ENCODE assay signal across 29 mouse cellular contexts in genomic region chr4:32683061-32683582, GRCm38 (mm10).
"Had no signal": no experiment of that assay in that cellular context is flagged by ENCODE, and none has a peak within 500 bp of the region (broad histone marks: within the 10 kb centered on the region; RNA-seq: fewer than 3 reads in every experiment).

No protein-coding gene starts in this region.

- H3K27me3 ChIP-seq: heart, embryonic 12.5 days; heart, embryonic 13.5 days; heart, embryonic 15.5 days; hindbrain, embryonic 12.5 days; hindbrain, embryonic 13.5 days; hindbrain, embryonic 15.5 days; intestine, embryonic 15.5 days; kidney, embryonic 15.5 days had no signal

- DNase-seq: heart, adult 18-20 months; heart, adult 2 months; heart, postnatal 14 days; heart, postnatal 36 days; heart, postnatal 4 days; kidney, adult 11 months; kidney, adult 18-20 months; kidney, postnatal 10 days; kidney, postnatal 4 days; layer of hippocampus, adult 9-11 months had no signal

- H3K4me3 ChIP-seq: heart, adult 2 months; heart, embryonic 10.5 days; heart, embryonic 12.5 days; heart, embryonic 13.5 days; heart, embryonic 15.5 days; hindbrain, embryonic 10.5 days; hindbrain, embryonic 12.5 days; hindbrain, embryonic 13.5 days; hindbrain, embryonic 15.5 days; intestine, embryonic 15.5 days; kidney, embryonic 15.5 days; layer of hippocampus, adult 2 months had no signal

- H3K9me3 ChIP-seq: heart, embryonic 10.5 days; heart, embryonic 12.5 days; heart, embryonic 13.5 days; heart, embryonic 15.5 days; hindbrain, embryonic 10.5 days; hindbrain, embryonic 12.5 days; hindbrain, embryonic 13.5 days; hindbrain, embryonic 15.5 days; intestine, embryonic 15.5 days; kidney, embryonic 15.5 days had no signal

- H3K9ac ChIP-seq: heart, embryonic 12.5 days; heart, embryonic 13.5 days; heart, embryonic 15.5 days; hindbrain, embryonic 12.5 days; hindbrain, embryonic 13.5 days; hindbrain, embryonic 14.5 days; hindbrain, embryonic 15.5 days; intestine, embryonic 15.5 days; kidney, embryonic 15.5 days had no signal

- H3K27ac ChIP-seq: heart, adult 2 months; heart, embryonic 10.5 days; heart, embryonic 13.5 days; heart, embryonic 15.5 days; hindbrain, embryonic 10.5 days; hindbrain, embryonic 12.5 days; hindbrain, embryonic 13.5 days; hindbrain, embryonic 14.5 days; hindbrain, embryonic 15.5 days; hindbrain, postnatal 0 days; intestine, embryonic 15.5 days; kidney, embryonic 15.5 days; kidney, postnatal 0 days; layer of hippocampus, adult 2 months had no signal

- H3K4me2 ChIP-seq: heart, embryonic 11.5 days; heart, embryonic 12.5 days; heart, embryonic 13.5 days; heart, embryonic 15.5 days; hindbrain, embryonic 12.5 days; hindbrain, embryonic 13.5 days; hindbrain, embryonic 14.5 days; hindbrain, embryonic 15.5 days; intestine, embryonic 15.5 days; kidney, embryonic 15.5 days had no signal

- H3K4me1 ChIP-seq: heart, embryonic 10.5 days; heart, embryonic 15.5 days; hindbrain, embryonic 10.5 days; hindbrain, embryonic 12.5 days; hindbrain, embryonic 13.5 days; hindbrain, embryonic 15.5 days; intestine, embryonic 15.5 days; kidney, embryonic 15.5 days had no signal

- ATAC-seq: hindbrain, embryonic 16.5 days; hindbrain, postnatal 0 days; inflammation-experienced regulatory T-cells, adult 6 months; intestine, embryonic 15.5 days; intestine, embryonic 16.5 days; intestine, postnatal 0 days had no signal
